Mouse (Mus musculus) embryonic facial prominence, embryonic 14.5 days (tissue): ENCODE measurements at regions not wholly inside any gene's neighbourhood (a gene's known extent, or its start where the extent isn't known, plus 50 kb on each side); places are given as distances from the start of the nearest gene placed in this dataset.

Experiments used
- ATAC-seq: fragments of 200-750 bp; cut with Nextera tagmentation; 2 replicates; pipeline ENCODE4 v1.8.0; 2017; ENCODE audit warnings: low read depth, moderate number of reproducible peaks, moderate TSS enrichment
- DNase-seq: peaks from one replicate; pipeline ENCODE4 v3.0.0-alpha.2; 2015; ENCODE audit warnings: low spot score
- H3K27ac ChIP-seq: fragments of 300-500 bp; sonication (generic); replicated peaks from 2 replicates; pipeline ENCODE4 v1.5.1; 2014; ENCODE audit warnings: low read depth, mild to moderate bottlenecking, low read length, moderate library complexity
- H3K27me3 ChIP-seq: fragments of 300-500 bp; sonication (generic); replicated peaks from 2 replicates; pipeline ENCODE4 v1.6.1; 2014; ENCODE audit warnings: low read length; ENCODE audit not compliant: control insufficient read depth, insufficient read depth
- H3K36me3 ChIP-seq: fragments of 300-500 bp; sonication (generic); 2 replicates; pipeline ENCODE4 v1.6.1; 2014; ENCODE audit warnings: low read length, mixed read lengths; ENCODE audit not compliant: control insufficient read depth, insufficient read depth
- H3K4me1 ChIP-seq: fragments of 300-500 bp; sonication (generic); 2 replicates; pipeline ENCODE4 v1.6.1; 2014; ENCODE audit warnings: antibody characterized with exemption, low read length; ENCODE audit not compliant: control insufficient read depth, insufficient read depth
- H3K4me2 ChIP-seq: fragments of 300-500 bp; sonication (generic); 2 replicates; pipeline ENCODE4 v1.6.1; 2014; ENCODE audit warnings: low read depth, mild to moderate bottlenecking, low read length, moderate library complexity, mixed read lengths
- H3K4me3 ChIP-seq: fragments of 300-500 bp; sonication (generic); 2 replicates; pipeline ENCODE4 v1.5.1; 2014; ENCODE audit warnings: low read depth, mild to moderate bottlenecking, low read length
- H3K9ac ChIP-seq: fragments of 300-500 bp; sonication (generic); 2 replicates; pipeline ENCODE4 v1.6.1; 2014; ENCODE audit warnings: low read depth, mild to moderate bottlenecking, low read length, moderate library complexity, mixed read lengths
- H3K9me3 ChIP-seq: fragments of 300-500 bp; sonication (generic); 2 replicates; pipeline ENCODE4 v1.6.1; 2016; ENCODE audit warnings: low read length; ENCODE audit not compliant: control insufficient read depth
- WGBS: fragments of 180-500 bp; shearing (Covaris S2); extraction: QIAGEN DNeasy Blood & Tissue Kit; methylation state at CpG from one replicate; pipeline ENCODE4 v1.1.7; 2014; 5-methylcytosine and 5-hydroxymethylcytosine counted together

DNA sequence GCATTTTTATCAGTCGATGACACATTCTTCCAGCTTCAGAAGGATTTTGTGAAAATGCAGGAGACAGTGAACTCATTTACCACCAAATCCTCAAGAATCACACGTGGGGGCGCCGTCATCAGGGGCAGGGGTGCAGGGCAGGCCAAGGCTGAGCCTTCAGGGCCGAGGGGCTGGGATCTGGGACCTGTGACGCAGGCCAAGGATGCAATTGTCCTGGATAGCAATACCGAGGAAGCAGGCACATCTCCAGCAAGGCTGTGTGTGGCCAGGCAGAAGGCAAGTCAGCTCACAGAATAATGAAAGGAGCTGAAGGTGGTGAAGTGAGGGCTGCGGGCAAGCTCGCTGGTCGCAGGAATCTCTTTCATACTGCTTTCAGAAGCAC lies 897.3 kb upstream of the Car8 start:
- Histone ChIP-seq H3K9ac (peak overlapping the region; percentile 43; the same call in 1 of the 2 replicates), H3K36me3 (no peaks in the 10 kb centered on the region), H3K4me2 (peak overlapping the region; percentile 57), H3K27ac (no peak overlapping the region), H3K4me1 (no peaks in the 10 kb centered on the region), H3K4me3 (peak overlapping the region; percentile 29), H3K27me3 (no peaks in the 10 kb centered on the region), H3K9me3 (peaks cover 4% of the 10 kb centered on the region; the same call in 1 of the 2 replicates)
- DNase-seq: peak; percentile 59
- 9% methylated on average over 10 of the region's 10 CpGs for WGBS
- peak; percentile 69 for ATAC-seq

DNA sequence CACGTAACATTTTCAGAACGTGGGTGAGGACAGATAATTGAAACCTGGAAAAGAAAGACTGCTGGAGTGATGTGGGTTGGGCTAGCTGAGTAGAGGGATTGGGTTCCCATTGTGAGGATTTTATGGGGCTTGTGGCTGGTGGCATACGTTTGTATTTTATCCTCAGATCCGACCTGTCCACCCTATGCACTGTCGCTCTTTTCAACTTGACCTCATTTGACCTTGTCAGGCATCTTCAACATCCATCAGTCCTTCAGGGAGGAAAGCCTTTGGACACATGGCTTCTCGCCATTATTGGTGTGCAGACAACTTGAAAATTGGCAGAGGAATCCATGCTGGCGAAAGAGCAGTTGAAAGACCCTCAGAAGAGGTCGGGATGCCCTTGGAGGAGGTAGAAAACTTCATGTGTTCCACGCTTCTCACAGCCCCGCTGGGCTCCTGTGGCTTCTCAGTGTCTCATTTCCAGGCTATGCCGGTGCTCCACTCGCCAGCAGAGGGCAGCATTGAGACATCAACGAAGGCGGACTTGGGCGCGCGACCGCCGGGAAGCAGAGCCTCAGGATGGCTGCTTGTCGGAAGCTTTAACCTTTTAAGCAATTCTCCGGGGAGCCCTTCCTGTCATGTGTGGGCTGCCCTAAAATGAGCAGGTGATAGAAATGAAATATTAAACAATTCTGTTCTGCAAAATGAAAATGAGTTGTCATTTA lies 896.8 kb upstream of the Car8 start:
- whole genome bisulfite sequencing: 8% methylated on average over 21 of the region's 21 CpGs
- H3K27me3 ChIP-seq: no peaks in the 10 kb centered on the region
- peaks cover 4% of the 10 kb centered on the region; the same call in 1 of the 2 replicates for H3K9me3 ChIP-seq
- DNase-seq (peak; percentile 94), ATAC-seq (peak; percentile 91)
- H3K4me3 ChIP-seq: peak overlapping the region; percentile 29
- H3K9ac ChIP-seq: 0 out of 2 replicates have a peak overlapping the region, but pooled peaks have one; percentile 43
- no peaks in the 10 kb centered on the region for H3K4me1 ChIP-seq
- H3K27ac ChIP-seq: no peak overlapping the region
- H3K36me3 ChIP-seq: no peaks in the 10 kb centered on the region
- peak overlapping the region; percentile 57 for H3K4me2 ChIP-seq

DNA sequence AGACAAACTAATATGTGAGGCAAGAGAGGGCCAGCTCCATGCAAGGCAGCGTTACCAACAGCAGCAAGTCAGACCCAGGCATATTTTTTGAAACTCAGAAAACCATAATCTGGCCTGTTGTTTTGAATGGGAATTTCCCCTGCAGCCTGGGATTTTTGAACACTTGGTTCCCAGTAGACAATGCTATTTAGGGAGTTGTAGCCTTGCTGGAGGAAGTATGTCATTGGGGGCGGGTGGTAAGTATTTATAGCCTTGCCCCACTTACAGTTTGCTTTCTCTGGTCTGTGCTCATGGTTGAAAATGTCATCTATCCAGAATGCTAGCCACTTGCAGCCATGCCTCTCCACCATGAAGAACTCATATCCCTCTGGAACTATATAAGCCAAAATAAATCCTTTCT lies 894.9 kb upstream of the Car8 start:
- H3K36me3 ChIP-seq: no peaks in the 10 kb centered on the region
- H3K4me2 ChIP-seq: no peak overlapping the region
- no peaks in the 10 kb centered on the region for H3K4me1 ChIP-seq
- no peak overlapping the region for H3K9ac ChIP-seq
- ATAC-seq (no peak), DNase-seq (no peak)
- H3K9me3 ChIP-seq: no peaks in the 10 kb centered on the region
- no peaks in the 10 kb centered on the region for H3K27me3 ChIP-seq
- WGBS: 73% methylated on average over 2 of the region's 2 CpGs
- H3K4me3 ChIP-seq: no peak overlapping the region
- H3K27ac ChIP-seq: no peak overlapping the region

DNA sequence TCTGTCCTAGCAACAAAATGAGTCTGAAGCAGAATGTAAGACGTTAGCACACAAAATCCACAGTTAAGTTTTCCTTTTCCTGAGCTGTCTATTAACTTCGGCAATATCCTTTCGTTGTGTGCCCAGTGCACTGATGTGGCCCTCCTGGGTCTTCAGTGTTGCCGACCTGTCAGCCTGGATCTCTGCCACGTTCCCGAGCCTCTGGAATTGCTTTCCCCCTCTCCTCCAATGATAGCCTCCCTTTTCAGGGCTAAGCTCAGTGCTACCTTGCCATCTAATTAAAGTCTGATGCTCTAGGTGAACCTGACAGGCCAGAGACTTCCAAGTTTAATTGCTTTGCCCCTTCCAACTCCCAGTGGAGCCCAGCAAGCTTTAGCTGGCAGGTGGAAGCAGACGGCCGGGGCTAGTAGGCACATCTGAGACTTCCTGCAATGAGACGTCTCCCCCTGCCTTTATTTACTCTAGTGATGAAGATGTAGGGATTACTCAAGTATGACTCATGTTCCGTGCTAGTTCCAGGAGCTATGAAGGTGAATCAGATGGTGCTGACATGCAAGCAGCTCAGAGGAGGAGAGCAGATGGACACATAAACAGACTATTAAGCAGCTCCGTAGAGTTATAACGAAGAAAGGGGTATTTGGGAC lies 894.3 kb upstream of the Car8 start:
- peak; percentile 8 for DNase-seq
- H3K4me2 ChIP-seq: no peak overlapping the region
- 54% methylated on average over 12 of the region's 12 CpGs for WGBS
- no peak overlapping the region for H3K27ac ChIP-seq
- H3K36me3 ChIP-seq: no peaks in the 10 kb centered on the region
- H3K9ac ChIP-seq: no peak overlapping the region
- H3K4me1 ChIP-seq: no peaks in the 10 kb centered on the region
- H3K27me3 ChIP-seq: no peaks in the 10 kb centered on the region
- ATAC-seq: no peak
- no peak overlapping the region for H3K4me3 ChIP-seq
- H3K9me3 ChIP-seq: no peaks in the 10 kb centered on the region

DNA sequence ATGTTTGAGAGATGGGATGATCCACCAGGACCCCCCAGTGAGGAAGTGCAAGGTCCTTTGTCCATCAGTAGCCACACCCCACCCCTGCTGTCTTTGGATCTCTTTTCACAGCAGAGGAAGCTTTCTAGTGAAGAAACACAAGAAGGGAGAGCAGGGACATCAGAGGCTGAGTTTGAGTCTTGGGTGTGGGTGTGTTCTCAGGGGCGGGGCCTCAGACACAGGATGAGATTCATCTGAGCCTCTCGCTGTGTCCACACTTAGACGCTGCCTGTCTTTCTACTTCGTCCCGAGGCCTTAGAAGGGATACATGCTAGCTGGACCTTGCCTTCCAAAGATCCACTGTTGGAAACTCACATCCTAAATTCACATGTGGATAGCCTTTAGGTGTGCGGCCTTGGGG lies 893.5 kb upstream of the Car8 start:
- no peaks in the 10 kb centered on the region for H3K4me1 ChIP-seq
- no peak overlapping the region for H3K9ac ChIP-seq
- no peak overlapping the region for H3K27ac ChIP-seq
- no peak overlapping the region for H3K4me3 ChIP-seq
- ATAC-seq (no peak), DNase-seq (no peak)
- H3K27me3 ChIP-seq: no peaks in the 10 kb centered on the region
- no peaks in the 10 kb centered on the region for H3K36me3 ChIP-seq
- no peak overlapping the region for H3K4me2 ChIP-seq
- no peaks in the 10 kb centered on the region for H3K9me3 ChIP-seq
- whole genome bisulfite sequencing: 91% methylated on average over 5 of the region's 6 CpGs

DNA sequence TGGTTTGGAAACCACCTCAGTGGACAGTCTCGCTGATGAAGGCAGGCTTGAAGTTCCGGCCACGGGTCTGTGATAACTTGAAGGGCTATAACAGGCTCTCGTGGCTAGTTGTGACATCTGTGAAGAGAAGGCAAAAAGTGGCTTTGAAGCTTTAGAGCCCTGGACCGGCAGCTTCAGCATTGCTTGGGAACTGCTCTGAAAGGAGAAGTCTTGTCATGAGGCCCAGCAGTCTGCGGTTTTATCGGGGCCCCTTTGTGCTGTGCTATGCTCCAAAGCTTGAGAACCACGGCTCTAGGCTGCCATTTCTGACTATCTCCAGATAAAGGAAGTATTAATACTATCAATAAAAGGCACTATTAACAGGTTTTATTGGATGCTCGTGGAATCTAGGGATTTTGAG lies 892.8 kb upstream of the Car8 start:
- Histone ChIP-seq H3K36me3 (no peaks in the 10 kb centered on the region), H3K9ac (no peak overlapping the region), H3K27ac (no peak overlapping the region), H3K4me3 (no peak overlapping the region), H3K4me2 (no peak overlapping the region), H3K9me3 (no peaks in the 10 kb centered on the region), H3K4me1 (no peaks in the 10 kb centered on the region), H3K27me3 (no peaks in the 10 kb centered on the region)
- DNase-seq (no peak), ATAC-seq (no peak)
- 85% methylated on average over 9 of the region's 9 CpGs for whole genome bisulfite sequencing

DNA sequence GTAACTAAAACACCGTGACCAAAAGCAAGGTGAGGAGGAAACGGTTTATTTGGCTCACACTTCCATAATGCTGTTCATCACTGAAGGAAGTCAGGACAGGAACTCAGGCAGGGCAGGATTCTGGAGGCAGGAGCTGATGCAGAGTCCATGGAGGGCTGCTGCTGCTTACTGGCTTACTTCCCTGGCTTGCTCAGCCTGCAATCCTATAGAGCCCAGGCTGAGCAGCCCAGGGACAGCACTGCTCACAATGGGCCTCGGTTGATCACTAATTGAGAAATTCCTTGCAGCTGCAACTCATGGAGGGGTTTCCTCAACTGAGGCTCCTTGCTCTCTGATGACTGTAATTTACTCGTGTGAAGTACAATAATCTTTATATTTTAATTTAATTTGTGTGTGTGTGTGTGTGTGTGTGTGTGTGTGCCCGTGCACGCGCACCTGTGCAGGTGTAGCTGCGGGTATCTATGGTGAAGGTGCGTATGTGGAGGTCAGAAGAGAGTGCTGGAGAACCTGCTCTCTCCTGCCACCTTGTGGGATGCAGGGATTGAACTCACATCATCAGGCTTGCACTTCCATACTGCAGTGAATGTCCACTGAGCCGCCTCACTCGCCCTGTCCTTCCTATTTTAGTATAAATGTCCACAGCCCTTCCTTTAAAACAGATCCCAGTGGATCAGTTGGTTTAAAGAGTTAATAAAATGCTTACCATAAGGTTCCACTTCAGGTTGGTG lies 886.6 kb upstream of the Car8 start:
- Histone ChIP-seq H3K27me3 (no peaks in the 10 kb centered on the region), H3K4me2 (no peak overlapping the region), H3K9me3 (no peaks in the 10 kb centered on the region), H3K4me1 (no peaks in the 10 kb centered on the region), H3K36me3 (no peaks in the 10 kb centered on the region), H3K27ac (no peak overlapping the region), H3K4me3 (no peak overlapping the region), H3K9ac (no peak overlapping the region)
- peak; percentile 29 for DNase-seq
- 36% methylated on average over 11 of the region's 11 CpGs for whole genome bisulfite sequencing
- ATAC-seq: 0 out of 2 replicates have a peak, but pooled peaks have one; percentile 62

DNA sequence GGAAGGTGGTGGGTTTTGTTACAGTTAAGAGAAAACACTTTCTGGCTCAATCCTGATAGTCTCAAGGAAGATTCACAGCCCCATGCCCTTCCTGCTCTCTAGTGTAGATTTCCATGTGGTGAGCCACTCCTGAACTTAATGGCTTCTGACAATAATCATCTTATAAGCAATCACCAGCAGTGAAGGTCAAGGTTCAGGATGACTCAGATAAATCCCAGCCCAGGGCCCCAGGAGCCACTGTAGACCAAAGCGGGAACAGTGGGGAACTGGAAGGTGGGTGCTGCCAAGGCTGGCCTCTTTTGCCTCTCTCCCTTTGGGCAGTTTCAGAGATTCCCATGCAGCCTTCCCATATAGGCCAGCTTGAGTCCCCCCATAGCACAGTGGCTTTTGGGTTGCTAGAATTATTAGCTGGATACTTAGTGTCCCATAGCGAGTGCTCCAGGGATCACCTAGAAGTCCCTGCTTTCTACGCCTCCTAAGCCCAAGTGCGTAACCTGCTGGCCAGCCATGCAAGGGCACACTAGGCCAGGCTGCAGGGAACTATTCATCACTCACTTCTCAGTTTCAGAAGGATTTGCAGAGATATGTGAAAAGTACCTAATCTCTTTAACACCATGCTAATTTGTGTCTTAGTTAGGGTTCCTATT lies 885.9 kb upstream of the Car8 start:
- ATAC-seq: no peak
- DNase-seq: no peak

More for the DNA sequence above, 885.9 kb upstream of the Car8 start:
- no peak overlapping the region for H3K9ac ChIP-seq
- no peaks in the 10 kb centered on the region for H3K4me1 ChIP-seq
- H3K27ac ChIP-seq: no peak overlapping the region
- no peak overlapping the region for H3K4me2 ChIP-seq
- no peak overlapping the region for H3K4me3 ChIP-seq
- WGBS: 91% methylated on average over 4 of the region's 4 CpGs
- H3K27me3 ChIP-seq: no peaks in the 10 kb centered on the region
- no peaks in the 10 kb centered on the region for H3K36me3 ChIP-seq
- no peaks in the 10 kb centered on the region for H3K9me3 ChIP-seq
